Comparison of ENCODE assay signal across 9 mouse cellular contexts in genomic region chr7:79576659-79577058, GRCm38 (mm10). TPM values are rescaled to one million over a fixed set of nuclear protein-coding genes. Genes with fewer than 3 reads are reported as not detected.
DNase-seq lines count a peak whose midpoint lies in the region; ATAC-seq lines count a peak whose summit lies in the region.
"Had no signal": no experiment of that assay in that cellular context is flagged by ENCODE, and none has a peak within 500 bp of the region (broad histone marks: within the 10 kb centered on the region; RNA-seq: fewer than 3 reads in every experiment).

No protein-coding gene starts in this region.

- H3K36me3 ChIP-seq in liver, embryonic 12.5 days: no peaks in the 10 kb centered on the region
- H3K36me3 ChIP-seq in limb, embryonic 11.5 days (ENCODE audit: control insufficient read depth, insufficient read depth, low read length): no peaks in the 10 kb centered on the region
- no peaks in the 10 kb centered on the region for H3K36me3 ChIP-seq in neural tube, embryonic 14.5 days (ENCODE audit: control insufficient read depth, insufficient read depth, low read length)

- DNase-seq in liver (peak; percentile 55), adipocyte (ENCODE audit: low spot score) (peak; percentile 19)
- DNase-seq in limb, embryonic 11.5 days (ENCODE audit: low spot score): peak; percentile 74
- no peak for DNase-seq in Muller cell, postnatal 12 days (ENCODE audit: inconsistent ontology term)

- no peak for ATAC-seq in liver, embryonic 12.5 days
- ATAC-seq in common myeloid progenitor, adult 5-6 weeks (replicated peaks; ENCODE audit: low read depth, poor library complexity, severe bottlenecking): peak; percentile 58; the same call in 1 of the 2 replicates
- ATAC-seq in granulocyte monocyte progenitor cell, adult 5-6 weeks (replicated peaks; ENCODE audit: poor library complexity, severe bottlenecking): peak; percentile 49
- ATAC-seq in limb, embryonic 11.5 days (ENCODE audit: insufficient number of reproducible peaks, low FRiP score, low TSS enrichment, low read depth): no peak
- ATAC-seq in neural tube, embryonic 14.5 days (ENCODE audit: low read depth): no peak

- H3K27me3 ChIP-seq in liver, embryonic 12.5 days (replicated peaks): peaks cover 94% of the 10 kb centered on the region
- H3K27me3 ChIP-seq in limb, embryonic 11.5 days (ENCODE audit: control insufficient read depth, insufficient read depth, low read length): peaks cover 26% of the 10 kb centered on the region
- no peaks in the 10 kb centered on the region for H3K27me3 ChIP-seq in neural tube, embryonic 14.5 days (ENCODE audit: control insufficient read depth, insufficient read depth, low read length)

- H3K9me3 ChIP-seq in liver, embryonic 12.5 days (replicated peaks): no peaks in the 10 kb centered on the region
- no peaks in the 10 kb centered on the region for H3K9me3 ChIP-seq in limb, embryonic 11.5 days (ENCODE audit: control insufficient read depth, low read length)
- H3K9me3 ChIP-seq in neural tube, embryonic 14.5 days (ENCODE audit: control insufficient read depth, low read length): no peaks in the 10 kb centered on the region

- H3K4me3 ChIP-seq in liver, embryonic 12.5 days: no peak overlapping the region
- H3K4me3 ChIP-seq in limb, embryonic 11.5 days (ENCODE audit: low read depth, low read length): no peak overlapping the region
- H3K4me3 ChIP-seq in neural tube, embryonic 14.5 days (ENCODE audit: low read depth, low read length): no peak overlapping the region

- no peak overlapping the region for H3K27ac ChIP-seq in liver, embryonic 12.5 days
- H3K27ac ChIP-seq in limb, embryonic 11.5 days (replicated peaks; ENCODE audit: low read depth, low read length): no peak overlapping the region
- H3K27ac ChIP-seq in neural tube, embryonic 14.5 days (ENCODE audit: low read depth, low read length): peak overlapping the region; percentile 86
- H3K27ac ChIP-seq: macrophage had no signal

- H3K4me2 ChIP-seq in liver, embryonic 12.5 days: no peak overlapping the region
- no peak overlapping the region for H3K4me2 ChIP-seq in limb, embryonic 11.5 days (ENCODE audit: low read depth, severe bottlenecking)
- no peak overlapping the region for H3K4me2 ChIP-seq in neural tube, embryonic 14.5 days (ENCODE audit: low read depth, low read length)

- H3K4me1 ChIP-seq in liver, embryonic 12.5 days: peaks cover 11% of the 10 kb centered on the region
- H3K4me1 ChIP-seq in limb, embryonic 11.5 days (ENCODE audit: control insufficient read depth, insufficient read depth, low read length): peaks cover 3% of the 10 kb centered on the region
- H3K4me1 ChIP-seq in neural tube, embryonic 14.5 days (ENCODE audit: control insufficient read depth, insufficient read depth, low read length): peaks cover 21% of the 10 kb centered on the region

- no peak overlapping the region for H3K9ac ChIP-seq in liver, embryonic 12.5 days
- no peak overlapping the region for H3K9ac ChIP-seq in limb, embryonic 11.5 days (ENCODE audit: low read length)
- no peak overlapping the region for H3K9ac ChIP-seq in neural tube, embryonic 14.5 days (replicated peaks; ENCODE audit: low read depth, low read length)

- 10% methylated on average over 5 of the region's 5 CpGs for WGBS in liver, embryonic 12.5 days (ENCODE audit: insufficient replicate concordance)
- 3% methylated on average over 5 of the region's 5 CpGs for WGBS in limb, embryonic 11.5 days
- 6% methylated on average over 5 of the region's 5 CpGs for WGBS in neural tube, embryonic 14.5 days

RNA-seq across cellular contexts. Expression of gene Rhcg, which starts 40.8 kb away (rescaled TPM):
- polyA plus RNA-seq in liver, embryonic 12.5 days (2016; fragmentation: Nextera tagmentation; extraction: Ambion mirVana): not detected in 2 replicates
- total RNA-seq in common myeloid progenitor, adult 5-6 weeks (2017): not detected in 2 replicates
- 1.2 TPM in 1 of 2 replicates, not detected in the other for total RNA-seq in granulocyte monocyte progenitor cell, adult 5-6 weeks (2014; fragmentation: Nextera tagmentation)
- 0.13 and 0.21 TPM in 2 replicates for total RNA-seq in granulocyte monocyte progenitor cell, adult 5-6 weeks (2017)
- polyA plus RNA-seq in limb, embryonic 11.5 days (2014; fragmentation: Nextera tagmentation; extraction: Ambion mirVana): not detected in 2 replicates
- polyA plus RNA-seq in neural tube, embryonic 14.5 days (2014; fragmentation: Nextera tagmentation; extraction: Ambion mirVana): 3.9 and 4.0 TPM in 2 replicates
- polyA plus RNA-seq: macrophage had no signal

Comparison
In these comparisons a context has a peak if more than half of its experiments do, and no peak if none do; other contexts are left out.
1. ATAC-seq: peak in common myeloid progenitor, adult 5-6 weeks (single experiment) and granulocyte monocyte progenitor cell, adult 5-6 weeks (single experiment); none in liver, embryonic 12.5 days (single experiment), limb, embryonic 11.5 days (single experiment) and neural tube, embryonic 14.5 days (single experiment).